Mouse (Mus musculus) testis, adult 2 months (tissue): ENCODE measurements around the gene Aim2. TPM values are rescaled to one million over a fixed set of nuclear protein-coding genes. Genes with fewer than 3 reads are reported as not detected.
"Not testable (repeated sequence)": the region's sequence is repeated elsewhere in the genome, so short reads cannot be mapped to it uniquely, and the experiment has no call there.

Experiments
- H3K27ac ChIP-seq: fragments of 200-500 bp; 2 replicates; pipeline ENCODE4 v1.5.1; 2012; ENCODE audit warnings: low read depth, low read length; ENCODE audit not compliant: control insufficient read depth, insufficient read depth
- H3K27me3 ChIP-seq: fragments of 200-500 bp; 2 replicates; pipeline ENCODE4 v1.6.1; 2012; ENCODE audit warnings: mild to moderate bottlenecking, low read length, moderate library complexity; ENCODE audit not compliant: control insufficient read depth, insufficient read depth
- H3K36me3 ChIP-seq: fragments of 200-500 bp; 2 replicates; pipeline ENCODE4 v1.6.1; 2012; ENCODE audit warnings: mild to moderate bottlenecking, low read length; ENCODE audit not compliant: control insufficient read depth, insufficient read depth
- H3K4me1 ChIP-seq: fragments of 200-500 bp; 2 replicates; pipeline ENCODE4 v1.6.1; 2012; ENCODE audit warnings: low read length; ENCODE audit not compliant: control insufficient read depth, insufficient read depth
- H3K4me3 ChIP-seq: fragments of 200-500 bp; 2 replicates; pipeline ENCODE4 v1.5.1; 2012; ENCODE audit warnings: low read depth, mild to moderate bottlenecking, low read length, moderate library complexity, mixed read lengths; ENCODE audit not compliant: control insufficient read depth
- CTCF ChIP-seq: fragments of 200-500 bp; IDR thresholded peaks from 2 replicates; pipeline ENCODE4 v1.5.1; 2012; ENCODE audit warnings: low read depth, mild to moderate bottlenecking, inconsistent platforms, low read length, moderate library complexity; ENCODE audit not compliant: control insufficient read depth, insufficient read depth, insufficient replicate concordance
- POLR2A ChIP-seq: fragments of 200-500 bp; IDR thresholded peaks from 2 replicates; pipeline ENCODE4 v1.6.1; 2012; ENCODE audit warnings: low read depth, mild to moderate bottlenecking, inconsistent platforms, low read length, moderate library complexity; ENCODE audit not compliant: control insufficient read depth
- polyA plus RNA-seq: library from polyadenylated mRNA; depleted of rRNA; stranded (reverse); fragments of >200 nt; gene quantifications from 2 replicates; pipeline ENCODE4 v1.2.3, GENCODE M21; 2012; rRNA removed

Gene Aim2
- polyA plus RNA-seq = 0.12 and 0.27 TPM in 2 replicates

DNA sequence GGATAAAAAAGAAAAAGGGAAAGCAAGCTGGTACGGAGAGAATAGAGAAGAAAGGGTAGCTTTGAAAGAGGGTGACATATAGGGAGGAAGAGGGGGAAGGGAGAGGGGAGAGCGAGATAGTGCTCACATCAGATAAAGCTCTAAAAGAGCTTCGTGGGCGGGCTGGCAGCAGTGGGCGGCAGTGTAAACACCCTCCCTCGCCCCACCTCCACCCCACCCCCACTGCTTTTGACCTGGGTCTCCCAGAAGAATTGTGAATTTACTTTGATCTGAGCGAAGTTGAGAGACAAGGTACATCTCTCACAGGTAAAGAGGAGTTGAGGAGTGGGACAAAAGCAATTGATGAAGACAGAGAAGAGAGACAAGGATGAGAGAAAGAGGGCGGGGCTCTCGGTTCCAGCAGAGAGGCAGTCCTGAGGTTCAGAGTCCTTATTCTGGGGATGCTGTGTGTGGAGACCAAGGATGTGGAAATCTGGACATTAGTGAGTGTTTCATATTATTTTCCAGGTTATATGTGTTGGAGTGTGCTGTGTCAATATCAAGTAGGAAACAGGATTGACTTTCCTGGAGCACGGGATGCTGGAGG is at the start of gene Aim2:
Gene Aim2, plus strand, starts transcription at position 508 of the 586 bp plus-strand sequence.
- TF ChIP-seq POLR2A (no peak), CTCF (no peak)
- Histone ChIP-seq H3K27ac (no peak within 1 kb of the TSS), H3K4me1 (no peaks in the 10 kb centered on the region), H3K36me3 (no peaks in the 10 kb centered on the region), H3K27me3 (no peaks in the 10 kb centered on the region), H3K4me3 (no peak within 1 kb of the TSS)

DNA sequence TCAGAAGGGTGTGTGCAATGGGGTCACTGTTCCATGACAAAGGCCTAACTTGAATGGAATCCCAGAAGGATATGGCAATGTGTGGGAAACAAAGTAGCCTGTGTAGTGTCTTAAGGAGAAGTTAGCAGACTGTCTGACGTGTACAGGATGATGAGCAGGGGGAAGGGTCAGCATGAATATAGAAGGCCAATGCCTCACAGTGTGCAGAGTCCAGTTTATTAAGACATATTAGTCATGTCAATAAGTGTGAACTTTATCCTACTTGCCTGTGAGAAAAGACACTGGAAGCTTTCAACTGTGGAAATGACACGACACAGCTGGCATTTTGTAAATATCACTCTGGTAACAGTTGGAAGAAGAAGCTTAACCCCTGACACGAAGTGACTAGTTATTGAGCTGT is 47.9 kb upstream of the Aim2 start:
- not testable (repeated sequence) for H3K27me3 ChIP-seq, H3K4me3 ChIP-seq, H3K36me3 ChIP-seq, H3K27ac ChIP-seq, H3K4me1 ChIP-seq

DNA sequence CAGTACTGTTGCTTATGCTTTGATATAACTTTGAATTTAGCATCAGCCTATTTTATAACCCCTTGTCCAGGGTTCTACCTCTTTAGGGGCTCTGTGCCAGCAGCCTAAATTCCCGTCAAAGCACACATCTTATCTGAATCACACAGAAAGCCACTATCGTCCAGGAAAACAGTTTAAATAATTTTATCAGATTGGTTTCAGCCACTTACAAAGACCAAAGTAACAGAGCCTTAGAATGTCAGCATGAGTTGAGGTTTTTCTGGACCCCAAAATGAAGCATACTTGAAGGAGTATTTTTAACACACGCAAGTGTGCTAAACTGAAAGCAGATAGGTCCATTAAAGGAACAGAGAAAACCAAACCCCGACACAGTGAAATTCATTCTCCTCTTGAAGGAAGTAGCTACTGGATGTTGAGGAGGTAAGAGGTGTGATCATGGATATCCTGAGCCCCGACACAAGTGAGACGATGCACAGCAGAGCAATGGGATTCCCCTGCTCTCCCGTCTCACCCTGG is 37.1 kb upstream of the Aim2 start:
- not testable (repeated sequence) for H3K27me3 ChIP-seq, H3K36me3 ChIP-seq

DNA sequence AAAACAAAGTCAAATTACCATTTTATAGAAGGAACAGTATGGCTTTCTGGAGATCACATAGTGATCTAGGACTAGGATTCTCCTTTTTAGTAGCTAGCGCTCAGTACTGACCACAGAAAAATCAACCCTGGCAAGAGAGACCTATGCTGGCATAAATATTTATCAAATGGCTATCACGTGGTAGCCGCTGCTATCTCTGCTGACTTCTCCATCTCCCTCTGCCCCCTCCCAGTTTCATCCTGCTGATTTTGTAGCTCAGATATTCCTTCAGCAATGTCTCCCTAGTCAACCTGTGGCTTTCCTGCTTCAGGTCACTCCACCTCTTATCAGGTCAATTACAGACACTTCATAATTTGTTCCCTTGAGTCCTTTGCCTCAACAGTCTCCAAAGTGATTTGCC is 35.0 kb upstream of the Aim2 start:
- TF ChIP-seq POLR2A (no peak), CTCF (no peak)
- Histone ChIP-seq H3K27ac (no peak overlapping the region), H3K4me3 (no peak overlapping the region), H3K4me1 (no peaks in the 10 kb centered on the region), H3K36me3 (no peaks in the 10 kb centered on the region), H3K27me3 (no peaks in the 10 kb centered on the region)

More for the DNA sequence above, 37.1 kb upstream of the Aim2 start:
- H3K27ac ChIP-seq, H3K4me3 ChIP-seq, H3K4me1 ChIP-seq: not testable (repeated sequence)

DNA sequence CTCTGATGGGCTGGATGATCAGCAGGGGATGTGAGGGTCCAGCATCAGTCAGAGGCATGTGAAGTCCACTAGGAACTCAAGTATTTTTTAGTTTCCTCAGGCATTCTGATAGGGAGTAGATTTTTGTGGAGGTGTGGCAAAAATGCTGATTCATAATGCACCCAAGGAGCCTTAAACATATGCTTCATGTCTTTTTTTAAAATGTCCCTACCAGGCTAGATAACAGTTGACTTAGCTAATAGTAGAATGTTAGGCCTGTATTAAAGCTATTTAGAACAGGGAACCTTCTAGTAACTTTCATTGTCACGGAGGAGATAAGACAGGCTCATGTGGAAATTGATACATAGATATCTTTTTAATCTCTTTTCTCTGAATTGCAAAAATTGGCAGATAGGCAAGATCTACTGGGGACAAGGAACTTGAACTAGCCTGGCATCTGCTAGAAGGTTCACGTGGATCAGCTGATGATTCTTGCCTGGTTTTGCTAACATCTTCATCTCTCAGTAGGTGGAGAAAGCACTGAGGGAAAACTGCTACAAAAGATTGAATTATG is 32.7 kb upstream of the Aim2 start:
- H3K27me3 ChIP-seq = no peaks in the 10 kb centered on the region
- H3K4me1 ChIP-seq = no peaks in the 10 kb centered on the region
- no peak overlapping the region for H3K4me3 ChIP-seq
- no peak overlapping the region for H3K27ac ChIP-seq
- no peak for TF ChIP-seq CTCF
- TF ChIP-seq POLR2A = no peak
- H3K36me3 ChIP-seq = no peaks in the 10 kb centered on the region

DNA sequence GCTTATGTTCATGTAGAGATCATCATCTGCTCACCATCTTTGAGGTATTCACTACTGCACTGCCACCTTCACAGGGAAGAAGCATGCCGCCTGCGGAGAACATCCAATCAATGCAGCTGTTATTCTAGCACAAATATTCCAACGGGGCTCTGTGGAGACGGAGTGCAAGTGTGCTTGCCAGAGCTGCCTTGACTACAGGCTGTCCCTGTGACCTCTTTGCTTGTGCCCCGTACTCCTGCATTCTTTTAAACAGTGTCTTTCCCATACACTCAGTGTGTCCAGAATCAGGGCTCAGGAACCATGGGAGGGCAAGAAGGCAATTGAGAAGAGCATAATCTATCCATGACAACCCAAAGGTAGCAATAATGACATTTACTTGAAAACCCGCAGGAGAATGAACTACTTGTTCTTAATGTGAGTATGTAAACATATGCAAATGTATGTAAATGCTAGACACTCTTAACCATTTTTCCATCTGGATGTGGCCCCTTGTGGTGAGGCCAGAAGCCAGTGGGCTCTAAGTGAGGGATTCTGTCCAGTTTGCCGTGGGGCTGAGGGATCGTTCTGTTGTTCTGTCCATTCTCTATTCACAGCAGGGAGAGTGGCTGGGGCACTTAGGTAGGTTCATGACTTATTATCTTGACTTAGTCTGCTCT is 29.0 kb upstream of the Aim2 start:
- H3K4me1 ChIP-seq = no peaks in the 10 kb centered on the region
- no peak overlapping the region for H3K4me3 ChIP-seq
- no peak overlapping the region for H3K27ac ChIP-seq
- TF ChIP-seq CTCF (no peak), POLR2A (no peak)
- no peaks in the 10 kb centered on the region for H3K36me3 ChIP-seq
- no peaks in the 10 kb centered on the region for H3K27me3 ChIP-seq

DNA sequence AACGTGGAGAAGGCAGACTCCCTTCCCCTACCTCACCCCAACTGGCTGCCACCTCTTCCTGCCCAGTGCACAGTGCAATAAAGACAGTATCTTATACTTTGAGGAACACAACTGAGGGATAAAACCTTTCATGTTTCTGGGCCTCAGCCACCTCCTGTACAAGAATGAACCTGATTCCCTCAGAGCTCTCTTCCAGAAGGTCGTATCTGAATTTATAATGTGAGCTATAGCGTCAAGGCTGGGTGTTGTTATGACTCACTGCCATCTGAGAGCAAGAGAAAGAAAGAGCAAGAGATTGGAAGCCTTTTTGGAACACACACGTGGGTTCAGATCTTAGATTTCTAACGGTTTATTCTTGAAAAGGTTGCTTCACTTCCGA is 28.4 kb upstream of the Aim2 start:
- H3K36me3 ChIP-seq = no peaks in the 10 kb centered on the region
- TF ChIP-seq POLR2A (no peak), CTCF (no peak)
- no peak overlapping the region for H3K27ac ChIP-seq
- H3K4me3 ChIP-seq = no peak overlapping the region
- H3K27me3 ChIP-seq = no peaks in the 10 kb centered on the region
- no peaks in the 10 kb centered on the region for H3K4me1 ChIP-seq
